Mouse (Mus musculus) stomach, embryonic 16.5 days (tissue): Measurements from ENCODE around the gene Cd99l2. TPM values are rescaled to one million over a fixed set of nuclear protein-coding genes. Genes with fewer than 3 reads are reported as not detected.

ENCODE experiments used
- microRNA-seq: library from miRNA; unstranded; fragments of <30 nt; microRNA quantifications from one replicate; pipeline ENCODE4, GENCODE M21; 2016
- polyA plus RNA-seq: library from polyadenylated mRNA; unstranded; fragments of >200 nt; fragmentation: Nextera tagmentation; extraction: Ambion mirVana; gene quantifications from 2 replicates; pipeline ENCODE4 v1.2.1, GENCODE M21; 2015

The Cd99l2 gene
- polyA plus RNA-seq, 1 experiment from 2014 or later: 33.2 TPM

Small RNA genes lying within 50 kb of the gene (microRNA-seq; reads per million reads assigned to microRNA genes)
- not detected for gene Gm23945

Other genes with a start within 250 kb of the Cd99l2 start
- gene Mtmr1, start 128.1 kb downstream of the Cd99l2 start, polyA plus RNA-seq: 11.7 and 12.2 TPM in 2 replicates
- gene Hmgb3, start 63.1 kb upstream of the Cd99l2 start, polyA plus RNA-seq: 152 and 163 TPM in 2 replicates
- gene Gpr50, start 170.8 kb upstream of the Cd99l2 start, polyA plus RNA-seq: 0.75 and 1.0 TPM in 2 replicates